Mouse (Mus musculus): ENCODE measurements around the gene Klhl41.

GRCm38 (mm10) chr2:69719121-69719520, 49.2 kb downstream of the Klhl41 start:
- TF ChIP-seq POLR2A (IDR thresholded peaks at IDR 0.05; ENCODE audit: insufficient read depth, low read length) (no peak), CTCF (IDR thresholded peaks at IDR 0.05; ENCODE audit: low read depth, low read length) (no peak)

Measured in ES-Bruce4 (cell line).